Mouse (Mus musculus): Measurements from ENCODE around the gene Gdap1l1. TPM values are rescaled to one million over a fixed set of nuclear protein-coding genes. Genes with fewer than 3 reads are reported as not detected.

Gdap1l1 gene
- 127 and 136 TPM in 2 replicates for polyA plus RNA-seq (2015; fragmentation: Nextera tagmentation; extraction: Ambion mirVana)

GRCm38 (mm10) chr2:163438246-163438618 lies at the start of gene Gdap1l1:
Gene Gdap1l1, plus strand, starts transcription at chr2:163438476.
- ATAC-seq (ENCODE audit: low FRiP score, low read depth), result peak; percentile 82
- H3K27ac ChIP-seq (replicated peaks), result peak within 1 kb of the TSS; percentile 93
- H3K27me3 ChIP-seq, result no peaks in the 10 kb centered on the region
- peak within 1 kb of the TSS; percentile 95 for H3K4me3 ChIP-seq
- no peaks in the 10 kb centered on the region for H3K9me3 ChIP-seq
- no peaks in the 10 kb centered on the region for H3K36me3 ChIP-seq
- H3K4me1 ChIP-seq (replicated peaks), result peaks cover 34% of the 10 kb centered on the region
- H3K4me2 ChIP-seq, result peak within 1 kb of the TSS; percentile 74
- 0% methylated on average over 18 of the region's 18 CpGs for WGBS
- peak within 1 kb of the TSS; percentile 95 for H3K9ac ChIP-seq

- 88% methylated on average over 6 of the region's 6 CpGs for WGBS
- Histone ChIP-seq H3K9me3 (no peaks in the 10 kb centered on the region), H3K4me3 (no peak overlapping the region), H3K9ac (no peak overlapping the region), H3K27me3 (no peaks in the 10 kb centered on the region), H3K4me1 (replicated peaks) (no peaks in the 10 kb centered on the region), H3K4me2 (no peak overlapping the region), H3K36me3 (no peaks in the 10 kb centered on the region), H3K27ac (replicated peaks) (no peak overlapping the region)
- ATAC-seq (ENCODE audit: low FRiP score, low read depth), result no peak
Measured at GRCm38 (mm10) chr2:163392436-163392835, 45.8 kb upstream of the Gdap1l1 start.

GRCm38 (mm10) chr2:163393241-163393640 lies 45.0 kb upstream of the Gdap1l1 start:
- no peak overlapping the region for H3K4me3 ChIP-seq
- H3K4me2 ChIP-seq, result no peak overlapping the region
- H3K27ac ChIP-seq (replicated peaks), result no peak overlapping the region
- no peak overlapping the region for H3K9ac ChIP-seq
- H3K4me1 ChIP-seq (replicated peaks), result no peaks in the 10 kb centered on the region
- no peaks in the 10 kb centered on the region for H3K36me3 ChIP-seq
- ATAC-seq (ENCODE audit: low FRiP score, low read depth), result no peak
- no peaks in the 10 kb centered on the region for H3K27me3 ChIP-seq
- WGBS, result 96% methylated on average over 10 of the region's 10 CpGs
- no peaks in the 10 kb centered on the region for H3K9me3 ChIP-seq

GRCm38 (mm10) chr2:163393976-163394375 lies 44.3 kb upstream of the Gdap1l1 start:
- H3K4me1 ChIP-seq (replicated peaks), result no peaks in the 10 kb centered on the region
- H3K4me2 ChIP-seq, result no peak overlapping the region
- H3K9me3 ChIP-seq, result no peaks in the 10 kb centered on the region
- no peak overlapping the region for H3K27ac ChIP-seq (replicated peaks)
- H3K36me3 ChIP-seq, result no peaks in the 10 kb centered on the region
- no peaks in the 10 kb centered on the region for H3K27me3 ChIP-seq
- no peak overlapping the region for H3K4me3 ChIP-seq
- 74% methylated on average over 6 of the region's 6 CpGs for WGBS
- no peak for ATAC-seq (ENCODE audit: low FRiP score, low read depth)
- H3K9ac ChIP-seq, result no peak overlapping the region

- ATAC-seq (ENCODE audit: low FRiP score, low read depth), result no peak
- H3K9ac ChIP-seq, result no peak overlapping the region
- H3K9me3 ChIP-seq, result no peaks in the 10 kb centered on the region
- H3K27me3 ChIP-seq, result no peaks in the 10 kb centered on the region
- H3K36me3 ChIP-seq, result no peaks in the 10 kb centered on the region
- H3K4me1 ChIP-seq (replicated peaks), result no peaks in the 10 kb centered on the region
- H3K4me2 ChIP-seq, result no peak overlapping the region
- 76% methylated on average over 6 of the region's 6 CpGs for WGBS
- no peak overlapping the region for H3K4me3 ChIP-seq
- H3K27ac ChIP-seq (replicated peaks), result no peak overlapping the region
Measured at GRCm38 (mm10) chr2:163394977-163395376, 43.3 kb upstream of the Gdap1l1 start.

- Histone ChIP-seq H3K4me2 (no peak overlapping the region), H3K27ac (replicated peaks) (no peak overlapping the region), H3K27me3 (no peaks in the 10 kb centered on the region), H3K9me3 (no peaks in the 10 kb centered on the region), H3K9ac (no peak overlapping the region), H3K4me3 (no peak overlapping the region), H3K36me3 (no peaks in the 10 kb centered on the region), H3K4me1 (replicated peaks) (no peaks in the 10 kb centered on the region)
- ATAC-seq (ENCODE audit: low FRiP score, low read depth), result no peak
- WGBS, result 93% methylated on average over 19 of the region's 19 CpGs
Measured at GRCm38 (mm10) chr2:163397071-163397470, 41.2 kb upstream of the Gdap1l1 start.

GRCm38 (mm10) chr2:163397905-163398304 lies 40.4 kb upstream of the Gdap1l1 start, which contains the start of gene Jph2:
Gene Jph2, minus strand, starts transcription at chr2:163397993.
- H3K4me2 ChIP-seq, result peak within 1 kb of the TSS; percentile 20; the same call in 1 of the 2 replicates
- 12% methylated on average over 10 of the region's 10 CpGs for WGBS

GRCm38 (mm10) chr2:163398770-163399169 lies 39.5 kb upstream of the Gdap1l1 start:
- Histone ChIP-seq H3K27me3 (no peaks in the 10 kb centered on the region), H3K27ac (replicated peaks) (no peak overlapping the region), H3K36me3 (no peaks in the 10 kb centered on the region), H3K9me3 (no peaks in the 10 kb centered on the region), H3K4me2 (no peak overlapping the region), H3K4me1 (replicated peaks) (no peaks in the 10 kb centered on the region), H3K9ac (no peak overlapping the region), H3K4me3 (no peak overlapping the region)
- no peak for ATAC-seq (ENCODE audit: low FRiP score, low read depth)
- WGBS, result 87% methylated on average over 4 of the region's 4 CpGs

More at GRCm38 (mm10) chr2:163397905-163398304, 40.4 kb upstream of the Gdap1l1 start, which contains the start of gene Jph2:
- H3K9me3 ChIP-seq, result no peaks in the 10 kb centered on the region
- H3K36me3 ChIP-seq, result no peaks in the 10 kb centered on the region
- H3K27ac ChIP-seq (replicated peaks), result no peak within 1 kb of the TSS
- no peaks in the 10 kb centered on the region for H3K4me1 ChIP-seq (replicated peaks)
- no peaks in the 10 kb centered on the region for H3K27me3 ChIP-seq
- H3K4me3 ChIP-seq, result no peak within 1 kb of the TSS
- no peak within 1 kb of the TSS for H3K9ac ChIP-seq
- ATAC-seq (ENCODE audit: low FRiP score, low read depth), result no peak

GRCm38 (mm10) chr2:163399222-163399621 lies 39.1 kb upstream of the Gdap1l1 start:
- H3K27me3 ChIP-seq, result no peaks in the 10 kb centered on the region
- peaks cover under 1% of the 10 kb centered on the region; the same call in 1 of the 2 replicates for H3K36me3 ChIP-seq
- H3K9ac ChIP-seq, result no peak overlapping the region
- no peak overlapping the region for H3K4me2 ChIP-seq
- 77% methylated on average over 8 of the region's 8 CpGs for WGBS
- no peaks in the 10 kb centered on the region for H3K4me1 ChIP-seq (replicated peaks)
- no peak overlapping the region for H3K27ac ChIP-seq (replicated peaks)
- H3K9me3 ChIP-seq, result no peaks in the 10 kb centered on the region
- no peak overlapping the region for H3K4me3 ChIP-seq
- no peak for ATAC-seq (ENCODE audit: low FRiP score, low read depth)

- no peak for ATAC-seq (ENCODE audit: low FRiP score, low read depth)
- Histone ChIP-seq H3K27ac (replicated peaks) (no peak overlapping the region), H3K4me2 (no peak overlapping the region), H3K9ac (no peak overlapping the region), H3K9me3 (no peaks in the 10 kb centered on the region), H3K27me3 (no peaks in the 10 kb centered on the region), H3K36me3 (peaks cover 15% of the 10 kb centered on the region), H3K4me3 (no peak overlapping the region), H3K4me1 (replicated peaks) (no peaks in the 10 kb centered on the region)
- 14% methylated on average over 8 of the region's 8 CpGs for WGBS
Measured at GRCm38 (mm10) chr2:163401221-163401620, 37.1 kb upstream of the Gdap1l1 start.

GRCm38 (mm10) chr2:163404037-163404815 lies 34.0 kb upstream of the Gdap1l1 start:
- no peak overlapping the region for H3K9ac ChIP-seq
- no peak overlapping the region for H3K4me2 ChIP-seq
- no peak overlapping the region for H3K27ac ChIP-seq (replicated peaks)
- H3K27me3 ChIP-seq, result no peaks in the 10 kb centered on the region
- H3K4me3 ChIP-seq, result no peak overlapping the region
- no peaks in the 10 kb centered on the region for H3K9me3 ChIP-seq
- ATAC-seq (ENCODE audit: low FRiP score, low read depth), result no peak
- no peaks in the 10 kb centered on the region for H3K4me1 ChIP-seq (replicated peaks)
- 89% methylated on average over 8 of the region's 8 CpGs for WGBS
- H3K36me3 ChIP-seq, result peaks cover 32% of the 10 kb centered on the region

- Histone ChIP-seq H3K4me3 (no peak overlapping the region), H3K27ac (replicated peaks) (no peak overlapping the region), H3K4me1 (replicated peaks) (no peaks in the 10 kb centered on the region), H3K9ac (no peak overlapping the region), H3K9me3 (no peaks in the 10 kb centered on the region), H3K27me3 (no peaks in the 10 kb centered on the region), H3K36me3 (peaks cover 57% of the 10 kb centered on the region), H3K4me2 (no peak overlapping the region)
- 90% methylated on average over 3 of the region's 3 CpGs for WGBS
- ATAC-seq (ENCODE audit: low FRiP score, low read depth), result no peak
Measured at GRCm38 (mm10) chr2:163410211-163410610, 28.1 kb upstream of the Gdap1l1 start.

All from hindbrain, embryonic 15.5 days (tissue).